Mouse (Mus musculus): ENCODE data around the gene Slit2. TPM values are rescaled to one million over a fixed set of nuclear protein-coding genes. Genes with fewer than 3 reads are reported as not detected.

Slit2 gene
- polyA plus RNA-seq (2014; fragmentation: Nextera tagmentation; extraction: Ambion mirVana): 34.5 and 38.9 TPM in 2 replicates

DNA sequence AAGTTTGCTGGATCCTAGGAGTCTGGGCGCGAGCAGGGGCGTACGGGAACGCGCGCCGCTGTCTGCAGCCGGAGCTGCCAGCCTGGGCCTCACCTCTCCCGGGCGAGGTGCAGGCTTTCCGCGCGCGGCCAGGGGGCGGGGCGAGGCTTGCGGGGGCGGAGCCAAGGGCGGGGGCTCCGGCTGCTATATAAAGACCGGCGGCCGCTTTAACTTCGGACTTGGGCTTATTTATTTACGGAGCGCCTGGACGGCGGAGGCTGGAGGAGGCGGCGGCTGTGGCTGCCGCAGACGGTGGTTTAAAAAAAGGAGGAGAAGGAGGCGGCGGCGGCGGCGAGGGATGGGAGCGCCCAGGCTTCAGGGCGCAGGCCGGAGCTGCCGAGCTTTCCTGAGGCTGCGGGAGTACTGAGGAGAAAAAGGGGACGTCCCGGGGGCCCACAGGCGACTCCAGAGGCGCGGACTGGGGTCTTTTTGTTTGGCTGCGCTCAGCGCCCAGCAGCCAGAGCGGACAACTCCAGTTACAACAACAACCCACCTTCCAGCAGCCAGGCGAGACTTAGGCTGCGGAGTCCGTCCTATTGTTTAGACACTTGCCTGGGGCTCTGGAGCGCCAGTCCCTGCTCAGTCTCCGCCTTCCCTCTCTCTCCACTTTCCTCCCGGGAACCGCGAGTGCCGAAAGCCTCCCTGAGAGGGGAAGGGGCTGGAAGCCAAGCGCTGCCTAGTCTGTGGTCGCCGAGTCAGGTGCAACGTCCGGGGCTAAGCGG is at the start of gene Slit2:
TSS of gene Slit2 (plus strand) at position 198 of the 761 bp plus-strand sequence.
- peak; percentile 99 for DNase-seq (ENCODE audit: low spot score, missing footprints)
- ATAC-seq (ENCODE audit: low FRiP score): peak; percentile 88
- 0% methylated on average over 64 of the region's 66 CpGs for WGBS
- Histone ChIP-seq H3K4me1 (ENCODE audit: control insufficient read depth, insufficient read depth, low read length) (peaks cover 21% of the 10 kb centered on the region), H3K36me3 (ENCODE audit: control insufficient read depth, insufficient read depth, low read length) (no peaks in the 10 kb centered on the region), H3K27ac (ENCODE audit: low read depth, low read length) (peak within 1 kb of the TSS; percentile 72), H3K9ac (ENCODE audit: low read length) (peak within 1 kb of the TSS; percentile 76), H3K4me3 (ENCODE audit: low read depth, low read length) (peak within 1 kb of the TSS; percentile 62), H3K9me3 (ENCODE audit: control insufficient read depth, low read length) (no peaks in the 10 kb centered on the region), H3K27me3 (ENCODE audit: control insufficient read depth, insufficient read depth, low read length) (peaks cover 14% of the 10 kb centered on the region), H3K4me2 (peak within 1 kb of the TSS; percentile 72)

DNA sequence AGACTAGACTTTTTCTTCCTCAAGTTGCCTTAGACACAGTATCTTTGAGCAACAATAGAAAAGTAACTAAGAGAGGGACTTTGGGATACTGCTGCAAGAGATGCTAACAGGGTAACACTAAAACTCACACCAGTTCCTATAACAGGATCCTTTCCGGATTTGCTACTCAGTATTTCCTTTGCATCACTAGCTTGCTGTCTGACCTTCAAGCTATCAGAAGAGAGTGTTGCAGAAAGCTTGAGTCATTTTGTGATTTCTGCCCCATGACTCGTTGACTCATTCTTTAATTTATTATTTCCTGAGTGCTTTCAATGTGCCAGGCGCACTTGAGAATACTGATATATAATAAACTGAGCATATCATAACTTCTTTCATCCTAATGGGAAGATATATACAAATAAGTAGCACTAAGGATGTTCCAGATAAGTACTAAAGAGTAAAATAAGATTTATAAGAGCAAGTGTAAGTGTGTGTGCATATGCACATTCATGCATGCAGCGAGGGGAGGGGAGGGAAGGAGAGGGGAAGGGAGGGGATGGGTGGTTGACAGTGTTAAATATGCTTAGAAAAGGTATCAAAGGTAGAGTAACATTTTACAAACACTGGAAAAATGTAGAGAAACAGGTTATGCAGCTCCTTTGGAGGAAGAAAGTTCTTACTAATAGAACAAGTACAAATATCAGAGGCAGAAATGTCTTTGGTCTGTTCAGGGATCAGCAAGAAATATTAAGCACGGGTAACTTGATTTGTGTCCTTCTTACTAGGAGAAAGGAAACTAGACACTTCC is 44.2 kb upstream of the Slit2 start:
- ATAC-seq (ENCODE audit: low FRiP score) (no peak), DNase-seq (ENCODE audit: low spot score, missing footprints) (no peak)
- no peak overlapping the region for H3K4me2 ChIP-seq
- no peaks in the 10 kb centered on the region for H3K36me3 ChIP-seq (ENCODE audit: control insufficient read depth, insufficient read depth, low read length)
- no peaks in the 10 kb centered on the region for H3K27me3 ChIP-seq (ENCODE audit: control insufficient read depth, insufficient read depth, low read length)
- no peaks in the 10 kb centered on the region for H3K9me3 ChIP-seq (ENCODE audit: control insufficient read depth, low read length)
- H3K27ac ChIP-seq (ENCODE audit: low read depth, low read length): no peak overlapping the region
- no peaks in the 10 kb centered on the region for H3K4me1 ChIP-seq (ENCODE audit: control insufficient read depth, insufficient read depth, low read length)
- H3K4me3 ChIP-seq (ENCODE audit: low read depth, low read length): no peak overlapping the region
- 81% methylated on average over 5 of the region's 5 CpGs for WGBS
- H3K9ac ChIP-seq (ENCODE audit: low read length): no peak overlapping the region

DNA sequence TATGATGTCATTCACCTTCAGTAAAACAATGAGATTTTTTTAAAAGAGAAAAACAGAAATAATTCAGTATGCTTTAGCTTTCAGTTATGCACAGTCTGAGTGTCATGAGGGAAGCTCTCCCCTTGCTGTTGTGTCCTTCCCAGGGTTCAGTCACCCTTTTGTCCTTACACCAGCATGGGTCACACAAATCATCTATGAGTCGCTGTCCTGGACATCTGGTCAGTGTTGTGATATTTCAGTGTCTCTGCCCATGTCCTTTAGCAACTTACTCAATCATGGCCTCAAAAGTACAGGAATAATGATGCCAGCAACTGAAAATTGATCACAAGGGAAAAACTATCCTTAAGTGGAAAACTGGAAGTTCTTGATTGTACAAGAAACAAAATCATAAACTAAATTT is 26.5 kb upstream of the Slit2 start:
- no peaks in the 10 kb centered on the region for H3K9me3 ChIP-seq (ENCODE audit: control insufficient read depth, low read length)
- no peaks in the 10 kb centered on the region for H3K36me3 ChIP-seq (ENCODE audit: control insufficient read depth, insufficient read depth, low read length)
- WGBS: 73% methylated on average over 1 of the region's 1 CpGs
- no peak overlapping the region for H3K9ac ChIP-seq (ENCODE audit: low read length)
- H3K4me2 ChIP-seq: no peak overlapping the region
- H3K27me3 ChIP-seq (ENCODE audit: control insufficient read depth, insufficient read depth, low read length): no peaks in the 10 kb centered on the region
- no peak overlapping the region for H3K27ac ChIP-seq (ENCODE audit: low read depth, low read length)
- H3K4me1 ChIP-seq (ENCODE audit: control insufficient read depth, insufficient read depth, low read length): no peaks in the 10 kb centered on the region
- ATAC-seq (ENCODE audit: low FRiP score) (no peak), DNase-seq (ENCODE audit: low spot score, missing footprints) (no peak)
- no peak overlapping the region for H3K4me3 ChIP-seq (ENCODE audit: low read depth, low read length)

DNA sequence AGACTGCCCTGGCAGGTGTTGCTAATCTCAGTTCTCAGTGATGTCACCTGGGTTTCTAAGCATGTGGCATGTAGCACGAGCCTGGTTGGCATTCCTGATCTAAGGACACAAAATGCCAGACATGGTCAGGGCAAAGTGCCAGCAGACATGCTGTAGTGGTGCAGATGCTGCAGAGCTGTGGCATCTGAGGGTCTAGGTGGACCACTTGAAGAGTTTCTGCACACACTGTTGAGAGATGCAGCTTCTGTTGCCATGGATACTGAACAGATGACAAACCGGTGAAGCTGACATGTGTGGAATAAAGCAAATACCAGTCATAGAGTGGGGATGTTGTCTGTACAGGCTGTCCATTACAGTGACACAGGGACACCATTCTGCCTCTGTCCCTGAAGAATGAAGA is 7.1 kb upstream of the Slit2 start:
- ATAC-seq (ENCODE audit: low FRiP score): no peak
- no peak overlapping the region for H3K4me3 ChIP-seq (ENCODE audit: low read depth, low read length)
- H3K9me3 ChIP-seq (ENCODE audit: control insufficient read depth, low read length): no peaks in the 10 kb centered on the region
- no peak overlapping the region for H3K9ac ChIP-seq (ENCODE audit: low read length)
- H3K4me1 ChIP-seq (ENCODE audit: control insufficient read depth, insufficient read depth, low read length): no peaks in the 10 kb centered on the region; the same call in 1 of the 2 replicates
- no peak overlapping the region for H3K4me2 ChIP-seq
- no peaks in the 10 kb centered on the region for H3K27me3 ChIP-seq (ENCODE audit: control insufficient read depth, insufficient read depth, low read length)
- no peak overlapping the region for H3K27ac ChIP-seq (ENCODE audit: low read depth, low read length)
- H3K36me3 ChIP-seq (ENCODE audit: control insufficient read depth, insufficient read depth, low read length): no peaks in the 10 kb centered on the region
- 78% methylated on average over 2 of the region's 2 CpGs for whole genome bisulfite sequencing
- DNase-seq (ENCODE audit: low spot score, missing footprints): peak; percentile 65

DNA sequence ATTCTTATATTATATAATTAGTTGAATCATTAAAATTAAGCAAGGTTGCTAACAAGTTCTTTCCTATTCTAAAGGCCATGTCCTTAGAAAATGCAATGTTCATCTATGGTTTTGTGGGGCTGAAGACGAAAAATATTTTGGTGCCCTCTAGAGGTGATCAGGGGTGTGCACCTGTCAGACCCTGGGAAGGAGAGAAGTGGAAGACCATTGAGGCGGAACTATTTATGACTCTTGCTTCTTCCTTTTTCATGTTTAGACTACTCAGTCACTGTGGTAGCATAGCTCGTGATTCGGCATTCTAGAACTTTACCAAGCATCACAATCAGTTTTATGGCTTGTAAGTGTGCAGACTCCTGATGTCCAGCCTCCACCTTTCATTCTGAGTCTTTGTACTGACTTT is 3.6 kb upstream of the Slit2 start:
- Histone ChIP-seq H3K9ac (ENCODE audit: low read length) (no peak overlapping the region), H3K4me1 (ENCODE audit: control insufficient read depth, insufficient read depth, low read length) (peaks cover 4% of the 10 kb centered on the region), H3K27ac (ENCODE audit: low read depth, low read length) (no peak overlapping the region), H3K27me3 (ENCODE audit: control insufficient read depth, insufficient read depth, low read length) (peaks cover under 1% of the 10 kb centered on the region; the same call in 1 of the 2 replicates), H3K4me3 (ENCODE audit: low read depth, low read length) (no peak overlapping the region), H3K4me2 (no peak overlapping the region), H3K9me3 (ENCODE audit: control insufficient read depth, low read length) (no peaks in the 10 kb centered on the region), H3K36me3 (ENCODE audit: control insufficient read depth, insufficient read depth, low read length) (no peaks in the 10 kb centered on the region)
- WGBS: 43% methylated on average over 4 of the region's 4 CpGs
- peak; percentile 85 for DNase-seq (ENCODE audit: low spot score, missing footprints)
- no peak for ATAC-seq (ENCODE audit: low FRiP score)

DNA sequence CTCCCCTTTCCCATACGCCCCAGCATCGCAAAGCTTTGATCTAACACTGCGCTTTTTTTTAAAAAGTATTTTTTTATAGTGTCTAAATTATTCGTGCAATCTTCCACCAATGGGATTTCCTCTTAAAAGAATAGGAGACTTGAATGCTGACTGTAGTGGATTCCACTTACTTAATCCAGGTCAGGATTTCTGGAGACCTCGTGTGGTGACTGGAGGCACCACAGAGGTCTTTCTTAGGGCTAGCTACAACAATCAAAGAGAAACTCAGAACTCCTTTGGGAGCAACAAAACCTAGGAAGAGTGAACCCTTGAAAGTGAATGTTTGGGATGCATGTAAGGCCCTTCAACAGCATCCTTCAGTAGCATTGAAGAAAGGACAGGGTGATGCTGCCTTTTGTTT is 2.5 kb upstream of the Slit2 start:
- Histone ChIP-seq H3K27ac (ENCODE audit: low read depth, low read length) (no peak overlapping the region), H3K4me1 (ENCODE audit: control insufficient read depth, insufficient read depth, low read length) (peaks cover 15% of the 10 kb centered on the region), H3K27me3 (ENCODE audit: control insufficient read depth, insufficient read depth, low read length) (peaks cover 11% of the 10 kb centered on the region), H3K4me3 (ENCODE audit: low read depth, low read length) (no peak overlapping the region), H3K36me3 (ENCODE audit: control insufficient read depth, insufficient read depth, low read length) (no peaks in the 10 kb centered on the region), H3K9ac (ENCODE audit: low read length) (no peak overlapping the region), H3K9me3 (ENCODE audit: control insufficient read depth, low read length) (no peaks in the 10 kb centered on the region), H3K4me2 (no peak overlapping the region)
- ATAC-seq (ENCODE audit: low FRiP score) (no peak), DNase-seq (ENCODE audit: low spot score, missing footprints) (peak; percentile 82)
- 25% methylated on average over 5 of the region's 5 CpGs for WGBS

DNA sequence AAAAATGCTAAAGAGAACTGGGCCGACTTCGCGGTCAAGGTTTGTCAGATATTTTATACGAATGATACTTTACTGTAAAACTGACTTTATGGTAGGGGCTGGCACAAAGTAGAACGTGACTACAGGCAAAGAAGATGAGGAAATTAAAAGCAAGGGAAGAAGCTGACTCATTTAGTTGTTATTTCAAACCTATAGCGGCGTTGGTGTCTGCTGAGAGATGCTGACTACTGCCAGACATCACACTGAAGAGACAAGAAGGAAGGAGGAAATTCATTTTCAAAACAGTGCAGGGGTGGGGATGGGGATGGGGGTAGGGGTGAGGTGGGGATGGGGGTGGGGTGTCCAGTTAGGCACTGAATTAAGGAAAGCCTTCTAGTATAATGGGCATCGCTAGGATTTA is 987 bp upstream of the Slit2 start:
- no peak overlapping the region for H3K4me3 ChIP-seq (ENCODE audit: low read depth, low read length)
- H3K27ac ChIP-seq (ENCODE audit: low read depth, low read length): no peak overlapping the region
- peaks cover 14% of the 10 kb centered on the region for H3K27me3 ChIP-seq (ENCODE audit: control insufficient read depth, insufficient read depth, low read length)
- ATAC-seq (ENCODE audit: low FRiP score) (no peak), DNase-seq (ENCODE audit: low spot score, missing footprints) (no peak)
- 52% methylated on average over 8 of the region's 8 CpGs for WGBS
- no peaks in the 10 kb centered on the region for H3K36me3 ChIP-seq (ENCODE audit: control insufficient read depth, insufficient read depth, low read length)
- peak overlapping the region; percentile 72 for H3K4me2 ChIP-seq
- no peak overlapping the region for H3K9ac ChIP-seq (ENCODE audit: low read length)
- no peaks in the 10 kb centered on the region for H3K9me3 ChIP-seq (ENCODE audit: control insufficient read depth, low read length)
- H3K4me1 ChIP-seq (ENCODE audit: control insufficient read depth, insufficient read depth, low read length): peaks cover 19% of the 10 kb centered on the region

DNA sequence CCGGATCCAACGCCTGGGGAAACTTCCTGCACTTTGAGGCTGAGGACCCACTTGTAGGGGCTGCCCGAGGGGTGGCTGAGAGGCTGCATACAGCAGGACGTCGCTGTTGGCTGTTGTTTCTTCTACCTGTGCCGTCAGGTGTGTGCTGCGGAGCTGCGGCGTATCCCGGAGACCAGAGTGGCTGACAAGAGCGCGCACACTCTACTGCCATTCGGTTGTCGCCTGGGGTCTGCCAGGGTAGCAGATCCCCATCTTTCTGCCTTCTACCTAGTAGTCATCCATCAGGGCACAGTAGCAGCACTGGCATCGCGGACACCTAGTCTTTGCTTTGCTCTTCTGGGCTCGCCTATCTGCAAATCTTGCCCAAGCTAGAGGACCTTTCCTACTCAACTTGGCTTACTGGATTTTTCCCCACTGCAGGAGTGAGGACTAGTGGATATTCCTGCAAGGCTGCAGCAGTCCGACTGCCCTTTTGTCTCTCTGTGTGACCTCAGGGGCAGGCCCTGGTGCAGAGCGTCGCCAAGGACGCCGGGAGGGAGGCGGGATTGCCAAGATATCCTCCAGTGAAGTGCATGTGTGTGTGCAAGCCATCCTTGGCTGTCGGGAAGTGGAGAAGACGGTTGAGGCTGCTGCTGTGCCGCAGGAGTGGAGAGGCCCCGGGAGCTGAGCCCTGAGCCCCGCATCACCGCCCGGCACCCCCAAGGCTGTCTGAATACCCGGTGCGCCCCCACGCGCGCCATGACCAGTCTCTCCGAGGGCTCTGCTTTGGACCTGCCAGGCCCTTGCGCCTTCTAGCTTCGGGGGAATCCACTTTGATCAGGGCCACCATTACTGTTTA is 1.0 kb downstream of the Slit2 start:
- WGBS: under 1% methylated on average over 38 of the region's 38 CpGs
- Histone ChIP-seq H3K4me3 (ENCODE audit: low read depth, low read length) (peak overlapping the region; percentile 62), H3K4me1 (ENCODE audit: control insufficient read depth, insufficient read depth, low read length) (peaks cover 21% of the 10 kb centered on the region), H3K36me3 (ENCODE audit: control insufficient read depth, insufficient read depth, low read length) (no peaks in the 10 kb centered on the region), H3K27ac (ENCODE audit: low read depth, low read length) (0 out of 2 replicates have a peak overlapping the region, but pooled peaks have one; percentile 72), H3K9me3 (ENCODE audit: control insufficient read depth, low read length) (no peaks in the 10 kb centered on the region), H3K9ac (ENCODE audit: low read length) (peak overlapping the region; percentile 76), H3K4me2 (peak overlapping the region; percentile 72), H3K27me3 (ENCODE audit: control insufficient read depth, insufficient read depth, low read length) (peaks cover 14% of the 10 kb centered on the region)
- ATAC-seq (ENCODE audit: low FRiP score) (peak; percentile 9), DNase-seq (ENCODE audit: low spot score, missing footprints) (peak; percentile 92)
